Mouse (Mus musculus) MEL (cell line): Measurements from ENCODE around the gene Brpf3. TPM values are rescaled to one million over a fixed set of nuclear protein-coding genes. Genes with fewer than 3 reads are reported as not detected.

Experiments used
- DNase-seq: peaks from one replicate; pipeline ENCODE4 v3.0.0; 2011; ENCODE audit warnings: low read depth, low spot score
- H3K27ac ChIP-seq: 2 replicates; pipeline ENCODE4 v1.5.1; 2012; ENCODE audit warnings: low read depth, mild to moderate bottlenecking, control low read depth, low read length, moderate library complexity; ENCODE audit not compliant: control insufficient read depth
- H3K27me3 ChIP-seq, 2 experiments: fragments of 150-350 bp in 1 of 2; sonication (generic) in 1 of 2; 2 replicates each; pipeline ENCODE4 v1.6.1; 2012; ENCODE audit warnings: low read length in 2 of 2, mild to moderate bottlenecking in 2 of 2, improper control_type of control experiment in 1 of 2, moderate library complexity in 1 of 2; ENCODE audit not compliant: insufficient read depth in 2 of 2, control insufficient read depth in 1 of 2
- H3K36me3 ChIP-seq, 2 experiments: 2 replicates each; pipeline ENCODE4 v1.6.1; 2012 to 2014; ENCODE audit warnings: low read length in 2 of 2, improper control_type of control experiment in 1 of 2, inconsistent platforms in 1 of 2, mild to moderate bottlenecking in 1 of 2; ENCODE audit not compliant: insufficient read depth in 2 of 2, control insufficient read depth in 1 of 2
- H3K4me1 ChIP-seq, 2 experiments: fragments of 150-350 bp in 1 of 2; sonication (generic) in 1 of 2; 2 replicates each; pipeline ENCODE4 v1.6.1; 2012; ENCODE audit warnings: low read length in 2 of 2, improper control_type of control experiment in 1 of 2, mild to moderate bottlenecking in 1 of 2; ENCODE audit not compliant: insufficient read depth in 2 of 2, control insufficient read depth in 1 of 2
- H3K4me3 ChIP-seq, 2 experiments: fragments of 150-350 bp in 1 of 2; sonication (generic) in 1 of 2; 2 replicates each; pipeline ENCODE4 v1.5.1; 2012; ENCODE audit warnings: low read depth in 2 of 2, low read length in 2 of 2, mild to moderate bottlenecking in 2 of 2, moderate library complexity in 2 of 2, control low read depth in 1 of 2, improper control_type of control experiment in 1 of 2; ENCODE audit not compliant: control insufficient read depth in 1 of 2, insufficient read depth in 1 of 2
- H3K79me2 ChIP-seq: 2 replicates; pipeline ENCODE4 v1.6.1; 2012; ENCODE audit warnings: mild to moderate bottlenecking, low read length, moderate library complexity; ENCODE audit not compliant: control insufficient read depth, poor library complexity, insufficient read depth
- H3K9ac ChIP-seq: 2 replicates; pipeline ENCODE4 v1.6.1; 2012; ENCODE audit warnings: low read depth, mild to moderate bottlenecking, control low read depth, low read length, moderate library complexity; ENCODE audit not compliant: control insufficient read depth, poor library complexity, severe bottlenecking
- H3K9me3 ChIP-seq: fragments of 150-350 bp; sonication (generic); replicated peaks from 2 replicates; pipeline ENCODE4 v1.6.1; 2012; ENCODE audit warnings: mild to moderate bottlenecking, low read length, improper control_type of control experiment, moderate library complexity; ENCODE audit not compliant: insufficient read depth
- BHLHE40 ChIP-seq: IDR thresholded peaks from 2 replicates; pipeline ENCODE4 v1.6.1; 2012; ENCODE audit warnings: low read depth, mild to moderate bottlenecking, inconsistent platforms, low read length, improper control_type of control experiment, borderline replicate concordance
- CHD1 ChIP-seq: IDR thresholded peaks from 2 replicates; pipeline ENCODE4 v1.6.1; 2012; ENCODE audit warnings: low read depth, mild to moderate bottlenecking, inconsistent platforms, low read length, improper control_type of control experiment
- CHD2 ChIP-seq: IDR thresholded peaks from 2 replicates; pipeline ENCODE4 v1.6.1; 2011; ENCODE audit warnings: low read length, improper control_type of control experiment
- CTCF ChIP-seq, 3 experiments: IDR thresholded peaks in 2 of 3; conservative IDR thresholded peaks in 1 of 3; 2 replicates each; pipeline ENCODE4 v1.5.1; 2011 to 2012; ENCODE audit warnings: low read length in 3 of 3, low read depth in 2 of 3, mild to moderate bottlenecking in 2 of 3, improper control_type of control experiment in 1 of 3, inconsistent platforms in 1 of 3, mixed read lengths in 1 of 3, moderate library complexity in 1 of 3; ENCODE audit not compliant: control insufficient read depth in 1 of 3, insufficient read depth in 1 of 3, poor library complexity in 1 of 3, severe bottlenecking in 1 of 3
- E2F4 ChIP-seq: IDR thresholded peaks from 2 replicates; pipeline ENCODE4 v1.6.1; 2011; ENCODE audit warnings: low read depth, low read length, improper control_type of control experiment, borderline replicate concordance
- ELF1 ChIP-seq: IDR thresholded peaks from 2 replicates; pipeline ENCODE4 v1.6.1; 2014; ENCODE audit warnings: low read depth, mild to moderate bottlenecking, inconsistent platforms, low read length, improper control_type of control experiment, moderate library complexity
- EP300 ChIP-seq, 2 experiments: IDR thresholded peaks; 2 replicates each; pipeline ENCODE4 v1.6.1; 2011; ENCODE audit warnings: improper control_type of control experiment in 2 of 2, low read length in 2 of 2, low read depth in 1 of 2, mild to moderate bottlenecking in 1 of 2
- GABPA ChIP-seq: IDR thresholded peaks from 2 replicates; pipeline ENCODE4 v1.6.1; 2012; ENCODE audit warnings: low read depth, mild to moderate bottlenecking, inconsistent platforms, low read length, improper control_type of control experiment, moderate library complexity
- GATA1 ChIP-seq: IDR thresholded peaks from 2 replicates; pipeline ENCODE4 v1.6.1; 2011; ENCODE audit warnings: low read depth, low read length, improper control_type of control experiment
- HCFC1 ChIP-seq: IDR thresholded peaks from 2 replicates; pipeline ENCODE4 v1.6.1; 2012; ENCODE audit warnings: low read depth, mild to moderate bottlenecking, inconsistent platforms, low read length, improper control_type of control experiment, moderate library complexity
- JUND ChIP-seq: IDR thresholded peaks from 2 replicates; pipeline ENCODE4 v1.6.1; 2011; ENCODE audit warnings: low read depth, mild to moderate bottlenecking, improper control_type of control experiment, low read length
- KAT2A ChIP-seq: conservative IDR thresholded peaks from 2 replicates; pipeline ENCODE4 v1.6.1; 2012; ENCODE audit warnings: low read depth, low read length, improper control_type of control experiment, inconsistent platforms
- MAFK ChIP-seq: IDR thresholded peaks from 2 replicates; pipeline ENCODE4 v1.6.1; 2011; ENCODE audit warnings: low read depth, mild to moderate bottlenecking, low read length, improper control_type of control experiment, borderline replicate concordance
- MAX ChIP-seq: IDR thresholded peaks from 2 replicates; pipeline ENCODE4 v1.6.1; 2011; ENCODE audit warnings: low read length, improper control_type of control experiment
- MAZ ChIP-seq: IDR thresholded peaks from 2 replicates; pipeline ENCODE4 v1.6.1; 2012; ENCODE audit warnings: low read depth, mild to moderate bottlenecking, inconsistent platforms, low read length, improper control_type of control experiment
- MEF2A ChIP-seq: IDR thresholded peaks from 2 replicates; pipeline ENCODE4 v1.6.1; 2014; ENCODE audit warnings: low read depth, mild to moderate bottlenecking, inconsistent platforms, low read length, improper control_type of control experiment; ENCODE audit not compliant: poor library complexity, insufficient replicate concordance, severe bottlenecking; ENCODE audit errors: extremely low read depth
- MXI1 ChIP-seq: IDR thresholded peaks from 2 replicates; pipeline ENCODE4 v1.6.1; 2011; ENCODE audit warnings: mild to moderate bottlenecking, low read depth, low read length, improper control_type of control experiment
- MYB ChIP-seq: IDR thresholded peaks from 2 replicates; pipeline ENCODE4 v1.6.1; 2011; ENCODE audit warnings: mild to moderate bottlenecking, low read depth, low read length, improper control_type of control experiment
- MYC ChIP-seq: IDR thresholded peaks from 2 replicates; pipeline ENCODE4 v1.6.1; 2011; ENCODE audit warnings: low read depth, mild to moderate bottlenecking, low read length, improper control_type of control experiment, moderate library complexity
- NRF1 ChIP-seq: IDR thresholded peaks from 2 replicates; pipeline ENCODE4 v1.6.1; 2014; ENCODE audit warnings: low read depth, mild to moderate bottlenecking, inconsistent platforms, low read length, improper control_type of control experiment, moderate library complexity; ENCODE audit not compliant: poor library complexity, insufficient read depth, severe bottlenecking
- POLR2A ChIP-seq, 2 experiments: IDR thresholded peaks; 2 replicates each; pipeline ENCODE4 v1.6.1; 2011 to 2012; ENCODE audit warnings: low read length in 2 of 2, mild to moderate bottlenecking in 2 of 2, control low read depth in 1 of 2, improper control_type of control experiment in 1 of 2, low read depth in 1 of 2, moderate library complexity in 1 of 2; ENCODE audit not compliant: control insufficient read depth in 1 of 2, insufficient read depth in 1 of 2, poor library complexity in 1 of 2
- POLR2AphosphoS2 ChIP-seq: IDR thresholded peaks from 2 replicates; pipeline ENCODE4 v1.6.1; 2011; ENCODE audit warnings: low read length, improper control_type of control experiment
- POLR2AphosphoS5 ChIP-seq: IDR thresholded peaks from 2 replicates; pipeline ENCODE4 v1.6.1; 2012; ENCODE audit warnings: low read depth, borderline replicate concordance, mild to moderate bottlenecking, inconsistent platforms, low read length, moderate library complexity, mixed read lengths
- RAD21 ChIP-seq: IDR thresholded peaks from 2 replicates; pipeline ENCODE4 v1.6.1; 2011; ENCODE audit warnings: mild to moderate bottlenecking, low read depth, low read length, improper control_type of control experiment
- RCOR1 ChIP-seq: IDR thresholded peaks from 2 replicates; pipeline ENCODE4 v1.6.1; 2012; ENCODE audit warnings: low read depth, mild to moderate bottlenecking, inconsistent platforms, low read length, improper control_type of control experiment
- SIN3A ChIP-seq: IDR thresholded peaks from 2 replicates; pipeline ENCODE4 v1.6.1; 2012; ENCODE audit warnings: low read length, improper control_type of control experiment, inconsistent platforms
- SMC3 ChIP-seq: IDR thresholded peaks from 2 replicates; pipeline ENCODE4 v1.6.1; 2011; ENCODE audit warnings: low read depth, low read length, improper control_type of control experiment
- TAL1 ChIP-seq: IDR thresholded peaks from 2 replicates; pipeline ENCODE4 v1.6.1; 2012; ENCODE audit warnings: mild to moderate bottlenecking, inconsistent platforms, low read length, moderate library complexity, mixed read lengths
- TBP ChIP-seq: IDR thresholded peaks from 2 replicates; pipeline ENCODE4 v1.8.0; 2011; ENCODE audit warnings: low read depth, low read length, improper control_type of control experiment
- TCF12 ChIP-seq: IDR thresholded peaks from 2 replicates; pipeline ENCODE4 v1.6.1; 2014; ENCODE audit warnings: low read depth, mild to moderate bottlenecking, inconsistent platforms, low read length, improper control_type of control experiment, moderate library complexity
- UBTF ChIP-seq: IDR thresholded peaks from 2 replicates; pipeline ENCODE4 v1.6.1; 2012; ENCODE audit warnings: low read depth, mild to moderate bottlenecking, inconsistent platforms, low read length, improper control_type of control experiment, moderate library complexity, borderline replicate concordance; ENCODE audit not compliant: insufficient read depth
- USF1 ChIP-seq: IDR thresholded peaks from 2 replicates; pipeline ENCODE4 v1.6.1; 2014; ENCODE audit warnings: low read depth, mild to moderate bottlenecking, inconsistent platforms, low read length, improper control_type of control experiment, moderate library complexity
- USF2 ChIP-seq, 2 experiments: IDR thresholded peaks; 2 replicates each; pipeline ENCODE4 v1.6.1; 2011 to 2012; ENCODE audit warnings: improper control_type of control experiment in 2 of 2, low read length in 2 of 2, borderline replicate concordance in 1 of 2, inconsistent platforms in 1 of 2, low read depth in 1 of 2, mild to moderate bottlenecking in 1 of 2; ENCODE audit not compliant: insufficient read depth in 1 of 2
- ZC3H11A ChIP-seq: IDR thresholded peaks from 2 replicates; pipeline ENCODE4 v1.6.1; 2012; ENCODE audit warnings: low read depth, mild to moderate bottlenecking, inconsistent platforms, low read length, improper control_type of control experiment
- ZKSCAN1 ChIP-seq: IDR thresholded peaks from 2 replicates; pipeline ENCODE4 v1.6.1; 2012; ENCODE audit warnings: low read depth, mild to moderate bottlenecking, inconsistent platforms, low read length, improper control_type of control experiment, moderate library complexity
- ZMIZ1 ChIP-seq: IDR thresholded peaks from 2 replicates; pipeline ENCODE4 v1.6.1; 2012; ENCODE audit warnings: low read depth, mild to moderate bottlenecking, inconsistent platforms, low read length, improper control_type of control experiment, moderate library complexity
- ZNF384 ChIP-seq: IDR thresholded peaks from 2 replicates; pipeline ENCODE4 v1.6.1; 2012; ENCODE audit warnings: low read depth, mild to moderate bottlenecking, inconsistent platforms, low read length, improper control_type of control experiment
- polyA plus RNA-seq, 2 experiments: library from polyadenylated mRNA; stranded (reverse) in 1 of 2; unstranded in 1 of 2; fragments of >175 nt in 1 of 2; fragments of >200 nt in 1 of 2; gene quantifications; 2 replicates each; pipeline versions ENCODE4 v1.2.1 to v1.2.4; 2012; ENCODE audit warnings: low replicate concordance in 2 of 2, low read depth in 1 of 2; ENCODE audit not compliant: insufficient read length in 2 of 2, insufficient read depth in 1 of 2, missing spikeins in 1 of 2
- total RNA-seq: library from RNA; depleted of rRNA; stranded (reverse); fragments of 300-350 nt; gene quantifications from 2 replicates; pipeline ENCODE4 v1.2.3, GENCODE M21; 2012

Brpf3 gene
- total and polyA plus RNA-seq, 3 experiments = 1.7 to 23.7 TPM; not detected in 1

DNA sequence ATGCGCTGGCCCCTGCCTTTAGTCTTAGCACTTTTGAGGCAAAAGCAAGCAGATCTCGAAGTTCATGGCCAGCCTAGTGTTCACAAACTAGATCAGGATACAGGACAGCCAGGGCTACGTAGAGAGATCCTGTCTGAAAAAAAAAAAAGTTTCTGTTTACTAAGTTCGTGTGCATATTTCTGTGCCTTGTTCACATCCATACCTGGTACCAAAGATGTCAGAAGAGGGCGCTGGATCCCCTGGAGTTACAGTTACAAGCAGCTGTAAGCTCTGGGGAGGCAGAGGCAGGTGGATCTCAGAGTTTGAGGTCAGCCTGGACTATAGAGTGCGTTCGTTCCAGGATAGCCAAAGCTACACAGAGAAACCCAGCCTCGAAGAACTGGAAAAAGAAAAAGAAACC is 81.9 kb downstream of the Brpf3 start:
- Histone ChIP-seq H3K27ac (peak overlapping the region; percentile 16; the same call in 1 of the 2 replicates), H3K9ac (peak overlapping the region; percentile 33), H3K4me3 (peak overlapping the region; percentile 38 to 42), H3K27me3 (no peaks in the 10 kb centered on the region), H3K36me3 (peaks cover 0 to 6% of the 10 kb centered on the region in 2 experiments; a peak in 2 of 4 replicates), H3K79me2 (no peaks in the 10 kb centered on the region), H3K9me3 (no peaks in the 10 kb centered on the region), H3K4me1 (peaks cover 0 to 5% of the 10 kb centered on the region in 2 experiments; a peak in 2 of 4 replicates)
- DNase-seq = peak; percentile 81
- TF ChIP-seq ZC3H11A (peak; percentile 47; the same call in 1 of the 2 replicates), MAX (0 out of 2 replicates have a peak, but pooled peaks have one; percentile 21), SIN3A (peak; percentile 75), HCFC1 (peak; percentile 54; the same call in 1 of the 2 replicates), BHLHE40 (peak; percentile 52; the same call in 1 of the 2 replicates), RCOR1 (no peak; the same call in 1 of the 2 replicates), ZNF384 (peak; percentile 92), RAD21 (peak; percentile 32), POLR2AphosphoS2 (no peak), KAT2A (no peak), E2F4 (no peak), USF2 (IDR thresholded peaks at IDR 0.05; ENCODE audit: borderline replicate concordance in 1 of 2, insufficient read depth in 1 of 2, low read depth in 1 of 2, low read length in 2 of 2) (no peak), TCF12 (0 out of 2 replicates have a peak, but pooled peaks have one; percentile 17), SMC3 (peak; percentile 41), MYC (no peak), CHD1 (0 out of 2 replicates have a peak, but pooled peaks have one; percentile 70), MAZ (peak; percentile 27; the same call in 1 of the 2 replicates), JUND (no peak), MAFK (no peak), TAL1 (no peak), USF1 (no peak), MEF2A (no peak), ZKSCAN1 (no peak), POLR2A (IDR thresholded peaks at IDR 0.05; ENCODE audit: control insufficient read depth in 1 of 2, insufficient read depth in 1 of 2, low read depth in 1 of 2, low read length in 2 of 2, poor library complexity in 1 of 2) (no peak), MXI1 (peak; percentile 59), UBTF (no peak), ZMIZ1 (no peak), POLR2AphosphoS5 (no peak), TBP (no peak), ELF1 (no peak), CHD2 (no peak), EP300 (IDR thresholded peaks at IDR 0.05; ENCODE audit: low read depth in 1 of 2, low read length in 2 of 2) (0 out of 4 replicates have a peak, but pooled peaks of 1 of the 2 experiments have one; percentile 19), GATA1 (no peak), CTCF (IDR thresholded peaks at IDR 0.05 in 2 of 3, conservative IDR thresholded peaks at IDR 0.05 in 1 of 3; ENCODE audit: control insufficient read depth in 1 of 3, insufficient read depth in 1 of 3, low read depth in 2 of 3, low read length in 3 of 3, poor library complexity in 1 of 3, severe bottlenecking in 1 of 3) (peak; percentile 28 to 61 (median 44); a peak in 5 of 6 replicates), MYB (no peak), GABPA (no peak), NRF1 (no peak)
